Mouse (Mus musculus): ENCODE data around the gene Ms4a7.
"Not testable (repeated sequence)": the region's sequence is repeated elsewhere in the genome, so short reads cannot be mapped to it uniquely, and the experiment has no call there.

The Ms4a7 gene

DNA sequence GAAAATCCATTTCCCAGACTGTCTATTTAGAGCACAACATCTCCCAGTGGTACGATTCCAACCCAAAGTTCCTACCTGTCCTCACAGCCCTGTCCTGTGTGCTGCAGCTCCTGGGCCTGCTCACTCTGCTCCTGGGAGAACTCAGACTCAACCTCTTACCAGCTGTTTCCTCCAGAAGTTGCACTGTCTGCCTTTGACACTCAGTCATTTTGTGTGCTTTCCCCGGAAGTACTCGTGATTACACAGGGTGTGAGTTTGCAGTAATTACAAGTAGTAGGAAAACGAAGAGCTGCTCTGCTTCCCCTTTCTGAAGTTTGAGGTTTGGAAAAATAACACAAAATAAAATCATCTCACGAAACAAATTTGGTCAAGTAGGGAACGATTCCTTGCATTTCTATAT lies at the start of gene Ms4a7:
TSS of gene Ms4a7 (minus strand) at position 215 of the 400 bp plus-strand sequence.
- DNase-seq (ENCODE audit: low read depth, low spot score) = no peak

DNA sequence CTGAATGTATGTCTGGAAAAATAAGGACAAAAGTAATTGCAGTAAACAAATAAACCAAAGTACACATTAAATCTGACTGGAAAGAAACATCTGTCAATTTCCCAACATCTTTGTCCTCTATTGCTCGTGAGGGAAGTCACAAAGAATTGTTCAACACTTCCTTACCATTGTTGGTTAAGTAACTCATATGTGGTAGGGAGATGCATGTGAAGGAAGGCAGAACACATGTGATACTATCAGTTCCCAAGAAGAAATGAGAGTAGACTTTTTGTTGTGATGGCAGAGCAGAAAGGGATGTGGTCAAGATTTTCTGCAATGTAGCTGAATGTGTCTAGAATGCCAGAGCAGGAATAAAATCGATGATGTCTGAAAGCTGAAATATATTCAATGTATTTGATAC lies 40.5 kb upstream of the Ms4a7 start:
- no peak for DNase-seq (ENCODE audit: low read depth, low spot score)

DNA sequence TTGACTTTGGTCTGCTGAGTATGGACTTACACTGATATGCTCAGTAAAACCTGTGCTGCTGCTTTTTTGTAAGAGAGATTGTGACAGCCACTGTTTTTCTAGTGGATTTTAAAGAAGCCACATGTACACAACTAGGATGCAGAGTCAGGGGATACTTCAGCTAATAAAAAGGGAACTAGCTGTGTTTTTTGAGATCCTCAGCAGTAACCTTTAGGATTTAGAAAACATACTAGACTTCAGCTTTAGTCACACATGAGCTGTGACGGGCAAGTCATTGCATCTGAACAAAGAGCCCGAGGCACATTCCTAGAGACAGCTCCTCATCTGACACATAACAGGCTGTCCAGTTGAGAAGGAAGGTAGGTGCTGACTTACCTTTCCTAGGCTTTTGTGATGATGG lies 39.3 kb upstream of the Ms4a7 start, which contains the start of gene Ms4a4a:
TSS of gene Ms4a4a (plus strand) at position 251 of the 400 bp plus-strand sequence.
- no peak for DNase-seq (ENCODE audit: low read depth, low spot score)

DNA sequence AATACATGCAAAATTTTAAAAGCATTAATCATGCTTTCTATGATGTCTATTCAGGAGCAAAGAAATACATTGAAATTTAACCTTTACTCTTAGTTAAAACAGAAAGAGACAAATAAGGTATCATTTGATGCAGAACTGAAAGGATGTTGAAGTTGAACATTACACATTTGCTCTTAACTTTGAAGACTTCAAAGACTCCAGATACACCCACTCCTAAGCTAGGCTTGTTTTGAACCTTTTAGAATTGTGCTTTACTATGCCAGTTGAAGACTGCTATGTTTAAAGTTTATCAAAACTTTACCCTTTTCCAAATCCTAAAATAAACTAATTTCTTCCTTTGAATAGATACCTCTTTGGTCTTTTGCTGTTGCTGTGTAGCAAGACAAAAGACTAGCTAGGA lies 35.2 kb upstream of the Ms4a7 start:
- DNase-seq (ENCODE audit: low read depth, low spot score) = no peak

DNA sequence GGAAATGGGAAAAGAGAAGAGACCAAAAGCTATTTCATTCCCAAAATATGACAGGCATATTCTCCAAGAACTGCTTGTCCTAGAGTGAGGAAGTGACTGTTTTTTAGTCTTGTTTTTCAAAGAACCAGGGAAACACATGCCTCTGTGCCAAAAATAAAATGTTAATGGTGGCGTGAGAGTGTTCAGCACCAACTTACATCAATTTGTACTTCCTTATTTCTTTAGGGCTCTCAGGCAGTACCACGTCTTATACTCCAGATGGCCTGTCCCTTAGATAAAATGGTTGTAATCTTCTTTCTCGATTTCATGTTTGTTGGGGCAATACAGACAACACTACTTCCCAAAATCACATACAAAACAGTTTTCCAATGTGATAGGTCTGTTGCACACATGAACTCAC lies 32.4 kb upstream of the Ms4a7 start:
- DNase-seq (ENCODE audit: low read depth, low spot score) = no peak

DNA sequence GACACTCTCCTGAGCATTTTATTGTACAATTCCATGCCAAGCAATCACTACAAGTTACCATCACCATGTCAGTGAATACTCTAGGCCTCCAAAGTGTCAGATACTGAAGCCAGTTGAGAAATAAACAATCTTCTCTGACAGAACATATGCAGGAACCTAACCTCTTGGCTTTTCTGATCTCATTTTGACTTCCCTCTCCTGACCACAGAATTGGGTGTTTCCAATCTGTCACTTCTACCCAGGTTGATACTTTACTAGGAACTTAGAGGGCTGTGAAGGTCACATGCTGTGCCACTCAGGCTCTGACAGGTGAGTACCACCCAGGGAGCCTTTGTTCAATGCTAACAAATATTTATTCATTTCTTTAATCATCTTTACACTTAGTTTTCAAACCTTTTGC lies 26.1 kb upstream of the Ms4a7 start:
- no peak for DNase-seq (ENCODE audit: low read depth, low spot score)

DNA sequence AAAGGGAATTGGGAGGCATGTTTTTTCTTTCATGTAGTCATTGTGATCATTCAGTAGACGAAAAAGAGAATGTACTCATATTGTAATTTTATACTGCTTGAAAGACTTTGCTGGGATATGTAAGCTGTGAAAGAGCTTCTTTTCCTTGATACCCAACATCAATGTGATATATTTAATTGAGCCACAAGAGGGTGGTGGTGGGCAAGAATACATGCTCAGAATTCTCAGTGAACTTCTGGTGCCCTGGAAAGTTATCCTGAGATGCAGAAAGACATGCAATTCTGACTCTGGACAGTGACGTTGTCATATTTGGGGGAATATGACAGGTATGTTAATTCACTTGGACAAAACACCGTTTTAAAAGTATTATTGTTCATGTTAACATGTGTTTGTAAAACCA lies 24.2 kb upstream of the Ms4a7 start:
- DNase-seq (ENCODE audit: low read depth, low spot score) = peak; percentile 27

DNA sequence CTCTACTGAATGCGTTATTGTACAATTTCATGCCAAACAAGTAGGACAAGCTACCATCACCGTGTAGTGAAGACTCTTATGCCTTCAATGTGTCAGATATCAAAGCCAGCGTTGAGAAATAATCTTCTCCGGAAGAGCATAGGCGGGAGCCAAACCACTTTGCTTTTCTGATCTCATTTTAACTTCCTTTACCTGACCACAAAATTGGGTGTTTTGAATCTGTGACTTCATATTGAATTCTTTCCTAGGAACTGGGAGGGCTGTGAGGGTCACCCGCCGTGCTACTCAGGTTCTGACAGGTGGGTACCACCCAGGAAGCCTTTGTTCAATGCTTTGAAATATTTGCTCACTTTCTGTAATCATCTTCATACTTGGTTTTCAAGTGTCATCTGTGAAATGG lies 19.8 kb upstream of the Ms4a7 start:
- DNase-seq (ENCODE audit: low read depth, low spot score) = no peak

DNA sequence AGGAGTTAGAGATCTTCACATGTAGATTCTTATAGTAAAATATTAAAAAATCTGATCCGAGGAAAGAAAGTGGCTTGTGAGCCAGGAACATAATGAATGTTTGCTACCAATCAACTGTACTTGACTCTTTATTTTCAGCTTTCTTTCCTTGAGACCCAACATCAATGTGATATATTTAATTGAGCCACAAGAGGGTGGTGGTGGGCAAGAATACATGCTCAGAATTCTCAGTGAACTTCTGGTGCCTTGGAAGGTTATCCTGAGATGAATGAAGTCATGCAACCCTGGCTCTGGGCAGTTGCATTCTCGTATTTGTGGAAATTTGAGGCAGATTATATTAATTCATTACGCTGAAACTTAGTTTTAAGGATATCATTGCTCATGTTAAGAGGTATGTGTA lies 15.9 kb upstream of the Ms4a7 start:
- peak; percentile 23 for DNase-seq (ENCODE audit: low read depth, low spot score)

DNA sequence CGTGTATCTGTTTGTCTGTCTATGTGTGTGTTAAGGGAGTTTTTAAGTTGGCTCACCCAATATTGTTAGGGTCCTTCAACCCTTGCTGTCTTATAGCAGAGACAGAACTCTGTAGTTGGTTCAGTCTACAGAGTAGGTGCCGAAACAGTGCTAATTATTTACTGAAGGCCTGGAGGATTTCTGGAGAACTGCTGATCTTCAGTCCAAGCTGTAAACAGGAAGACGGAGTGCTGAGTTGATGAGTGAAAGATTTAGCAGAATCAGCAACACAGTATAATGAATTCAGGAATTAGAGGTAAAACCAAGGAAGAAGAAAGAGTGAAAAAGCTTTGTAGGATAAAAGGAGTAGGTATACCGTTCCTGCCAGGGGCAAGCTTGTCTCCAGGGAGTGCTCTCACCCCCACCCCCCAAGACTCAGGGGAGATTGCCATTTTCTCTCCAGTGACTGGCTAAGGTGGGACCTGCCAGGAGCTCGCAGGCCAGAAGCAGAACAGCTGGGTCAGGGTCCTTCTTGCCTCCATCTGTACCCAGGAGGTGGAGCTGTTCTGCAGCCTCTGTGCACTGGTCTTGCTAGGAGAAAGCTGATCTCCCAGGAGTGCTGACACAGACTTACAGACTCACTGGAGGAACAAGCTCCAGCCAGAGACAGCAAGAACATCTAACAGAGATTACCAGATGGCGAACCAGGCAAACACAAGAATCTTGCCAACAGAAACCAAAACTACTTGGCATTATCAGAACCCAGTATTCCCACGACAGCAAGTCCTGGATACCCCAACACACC lies 13.9 kb upstream of the Ms4a7 start:
- peak; percentile 7 for DNase-seq (ENCODE audit: low read depth, low spot score)

DNA sequence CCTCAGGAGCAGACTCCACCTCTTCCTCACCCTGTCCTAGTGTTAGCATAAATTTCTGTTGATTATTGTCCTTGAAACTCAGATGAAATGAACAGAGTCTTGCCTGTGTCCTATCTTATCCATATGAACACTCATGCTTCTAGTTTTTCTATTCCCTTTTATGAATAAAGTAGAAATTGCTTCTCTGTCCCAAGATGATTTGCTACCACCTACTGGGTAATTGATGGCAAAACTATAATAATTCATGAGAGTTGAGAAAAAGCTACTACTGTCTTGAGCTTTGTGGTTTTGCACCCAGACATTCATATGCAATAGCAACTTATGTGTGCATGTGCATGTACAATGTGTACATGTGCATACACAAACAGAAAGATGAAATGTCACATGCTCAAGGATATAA lies 8.0 kb upstream of the Ms4a7 start:
- no peak for DNase-seq (ENCODE audit: low read depth, low spot score)

DNA sequence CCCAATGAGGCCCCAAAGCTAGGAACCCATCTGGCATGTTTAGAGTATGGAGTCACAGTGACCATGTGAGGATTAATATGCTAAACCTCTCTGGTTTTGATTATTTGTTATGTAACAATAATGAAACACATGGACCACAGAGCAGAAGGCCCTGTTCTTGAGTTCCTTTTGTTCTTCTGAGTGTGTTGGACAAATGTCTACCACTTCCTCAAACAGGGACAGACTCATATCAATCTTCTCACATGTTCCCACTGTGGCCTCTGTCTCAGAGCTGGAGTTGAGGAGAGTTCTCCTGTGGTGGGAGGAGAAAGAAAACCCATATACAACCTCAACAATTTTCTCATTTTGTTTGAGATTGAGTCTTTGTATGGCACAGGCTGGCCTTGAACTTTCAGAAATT lies 7.2 kb upstream of the Ms4a7 start:
- no peak for DNase-seq (ENCODE audit: low read depth, low spot score)

DNA sequence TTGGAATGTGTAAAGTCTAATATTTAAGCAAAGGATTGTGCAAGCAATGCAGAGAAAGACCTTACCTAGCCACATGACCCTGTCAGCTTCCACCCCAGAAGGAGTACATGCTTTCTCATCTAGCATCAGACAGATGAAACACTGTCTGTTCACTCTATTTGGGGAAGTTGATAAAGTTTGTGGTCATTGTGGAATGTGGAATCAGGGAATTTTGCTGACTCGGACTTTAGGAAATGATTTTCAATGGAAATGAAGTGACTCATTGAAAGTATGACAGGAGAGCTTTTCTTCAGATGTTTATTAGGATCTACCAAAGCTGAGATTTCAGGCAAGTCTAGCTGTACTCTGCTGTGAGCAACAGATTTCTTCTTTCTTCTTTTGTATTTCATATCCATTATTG lies 14.8 kb downstream of the Ms4a7 start:
- peak; percentile 35 for DNase-seq (ENCODE audit: low read depth, low spot score)

DNA sequence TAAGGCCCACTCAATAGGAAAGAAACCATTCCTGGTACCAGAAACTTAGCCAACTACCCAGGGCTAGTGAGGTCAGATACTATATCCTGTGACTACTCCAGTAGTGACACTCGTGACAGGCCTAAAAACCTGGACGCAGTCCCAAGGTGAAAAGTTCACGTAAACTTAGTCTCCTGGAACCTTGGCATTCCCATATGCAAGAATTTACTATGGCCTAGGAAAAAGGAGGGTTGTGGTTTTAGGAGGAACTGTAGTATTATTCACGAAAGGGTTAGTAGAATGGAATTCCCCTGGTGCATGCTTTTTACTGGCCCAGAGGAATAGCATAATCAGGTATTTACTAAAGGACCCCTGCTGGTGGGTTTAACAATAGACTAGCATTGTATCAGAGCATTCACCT lies 19.2 kb downstream of the Ms4a7 start:
- no peak for DNase-seq (ENCODE audit: low read depth, low spot score)

DNA sequence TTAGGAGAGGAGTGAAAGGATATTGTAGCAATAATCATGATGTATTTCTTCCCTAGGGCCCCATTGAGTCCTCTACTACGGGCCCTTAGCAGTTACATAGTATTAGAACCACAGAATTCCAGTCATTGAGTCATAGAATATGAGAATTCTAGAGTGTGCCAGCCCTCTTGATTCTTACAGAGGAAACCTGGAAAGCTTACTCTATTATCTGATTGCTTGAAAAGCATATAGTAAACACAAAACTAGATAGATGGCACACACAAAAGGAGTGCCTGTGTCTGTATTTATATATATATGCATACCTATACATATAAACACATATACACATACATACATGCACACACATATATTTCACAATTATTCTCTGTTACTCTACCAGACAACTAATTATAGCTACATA lies 21.6 kb downstream of the Ms4a7 start, which contains the start of gene Ms4a14:
TSS of gene Ms4a14 (minus strand) at position 101 of the 400 bp plus-strand sequence.
- DNase-seq (ENCODE audit: low read depth, low spot score) = no peak

DNA sequence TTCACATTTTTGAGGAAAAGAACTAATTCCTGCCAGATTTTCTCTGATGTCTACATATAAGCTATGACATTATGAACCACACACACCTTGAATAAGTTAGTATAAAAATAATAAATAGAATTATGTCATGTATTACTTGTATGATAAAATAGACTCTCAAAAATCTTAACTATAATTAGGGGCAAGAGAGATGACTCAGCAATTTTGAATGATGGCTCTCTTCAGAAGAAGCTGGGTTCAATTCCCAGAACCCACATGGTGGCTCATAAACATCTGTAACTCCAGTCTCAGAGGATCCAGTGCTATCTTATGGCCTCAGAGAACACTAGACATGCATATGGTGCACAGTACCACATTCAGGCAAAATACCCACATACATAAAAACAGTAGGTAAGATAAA lies 27.1 kb downstream of the Ms4a7 start:
- no peak for DNase-seq (ENCODE audit: low read depth, low spot score)

DNA sequence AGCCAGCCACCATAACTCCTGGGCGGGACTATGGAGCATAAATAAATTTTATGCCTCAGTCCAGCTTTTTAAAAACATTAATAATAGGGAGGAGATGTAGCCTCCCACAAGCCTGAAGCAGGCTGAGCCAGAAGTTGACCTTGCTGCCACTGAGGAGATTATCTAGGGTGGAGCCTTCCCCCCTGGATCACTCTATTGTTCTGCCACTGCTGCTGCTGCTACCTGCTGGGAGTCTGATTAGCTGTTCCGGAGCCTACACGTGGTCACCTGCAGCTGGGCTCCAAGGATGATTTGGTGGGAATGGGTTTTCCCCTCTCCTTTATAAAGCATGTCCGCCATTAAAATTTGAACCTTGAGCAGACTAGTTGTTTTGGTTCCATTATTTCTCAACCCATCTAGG lies 36.4 kb downstream of the Ms4a7 start:
- not testable (repeated sequence) for DNase-seq (ENCODE audit: low read depth, low spot score)

DNA sequence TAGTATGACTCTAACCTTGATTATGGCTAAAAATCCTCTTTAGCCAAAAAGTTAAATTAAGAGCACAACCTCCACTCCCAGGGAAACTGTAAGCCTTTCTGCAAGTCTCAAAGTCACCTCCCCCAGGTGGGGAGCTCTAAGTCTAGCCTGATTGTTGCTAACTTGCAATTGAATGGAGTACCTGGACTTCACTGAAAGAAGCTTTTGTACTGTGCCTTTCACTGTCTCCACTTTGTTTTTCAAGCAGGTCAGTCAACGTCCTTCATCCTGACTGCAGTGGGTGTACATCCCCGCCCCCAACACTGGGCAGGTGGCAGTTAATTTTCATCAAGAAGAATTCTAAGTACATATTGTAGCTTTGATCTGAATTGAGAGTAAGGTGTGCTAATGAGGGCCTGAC lies 37.0 kb downstream of the Ms4a7 start:
- no peak for DNase-seq (ENCODE audit: low read depth, low spot score)

DNA sequence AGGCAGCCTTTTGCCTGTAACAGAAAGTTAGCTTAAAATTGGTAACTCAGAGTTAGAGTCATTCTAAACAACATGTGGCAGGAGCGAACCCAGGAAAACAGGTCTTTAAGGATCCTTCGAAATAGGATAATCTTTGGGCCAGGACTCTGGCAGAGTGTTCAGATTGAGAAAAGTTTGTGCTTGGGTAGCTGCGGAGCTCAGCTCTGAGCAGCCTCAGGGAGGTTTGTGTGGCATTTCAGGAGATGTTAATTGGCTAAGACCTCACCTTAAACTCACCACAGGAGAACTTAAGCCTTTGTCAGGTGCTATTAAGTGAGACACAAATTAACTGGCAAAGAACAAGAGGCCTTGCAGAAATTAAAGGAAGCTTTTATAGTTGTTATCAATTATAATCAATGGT lies 42.3 kb downstream of the Ms4a7 start:
- not testable (repeated sequence) for DNase-seq (ENCODE audit: low read depth, low spot score)

DNA sequence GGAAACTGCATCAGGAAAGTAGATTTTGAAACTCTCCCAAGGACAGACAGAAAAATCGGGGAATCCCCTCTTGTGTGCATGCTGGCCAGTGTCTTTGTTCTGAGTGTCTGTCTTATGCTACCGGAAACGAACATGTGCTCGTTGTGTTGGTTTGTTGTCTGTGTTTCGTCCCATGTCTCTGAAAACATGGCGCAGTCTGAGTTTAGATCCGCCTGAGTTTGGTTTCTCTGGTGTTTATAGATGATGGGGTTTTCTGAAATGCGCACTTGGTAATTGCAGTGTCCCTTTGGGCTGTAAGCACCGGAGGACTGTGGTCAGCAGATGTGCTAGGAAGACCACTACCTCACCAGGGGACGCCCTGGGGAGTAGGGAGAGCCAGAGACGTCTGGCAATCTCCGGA lies 43.0 kb downstream of the Ms4a7 start:
- no peak for DNase-seq (ENCODE audit: low read depth, low spot score)

DNA sequence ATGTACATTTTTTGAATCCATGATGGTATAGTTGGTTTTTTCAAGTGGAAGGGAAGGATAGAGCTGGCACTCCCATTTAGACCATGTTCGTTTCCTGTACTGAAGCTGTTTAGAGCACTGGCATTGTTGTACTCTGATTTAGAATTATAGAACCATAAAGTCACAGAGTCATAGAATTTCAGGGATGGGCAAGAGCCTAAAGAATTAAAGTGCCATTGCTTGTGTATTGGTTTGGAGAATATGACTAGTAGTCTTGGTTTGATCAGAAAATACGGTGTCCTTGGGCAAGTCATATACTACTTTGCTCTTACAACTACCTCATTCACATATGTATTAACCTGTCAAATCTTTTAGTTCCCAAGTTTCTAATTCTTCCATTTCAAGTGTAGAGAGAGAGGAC lies 52.2 kb downstream of the Ms4a7 start, which contains the start of gene Ms4a5:
TSS of gene Ms4a5 (minus strand) at position 101 of the 400 bp plus-strand sequence.
- no peak for DNase-seq (ENCODE audit: low read depth, low spot score)

DNA sequence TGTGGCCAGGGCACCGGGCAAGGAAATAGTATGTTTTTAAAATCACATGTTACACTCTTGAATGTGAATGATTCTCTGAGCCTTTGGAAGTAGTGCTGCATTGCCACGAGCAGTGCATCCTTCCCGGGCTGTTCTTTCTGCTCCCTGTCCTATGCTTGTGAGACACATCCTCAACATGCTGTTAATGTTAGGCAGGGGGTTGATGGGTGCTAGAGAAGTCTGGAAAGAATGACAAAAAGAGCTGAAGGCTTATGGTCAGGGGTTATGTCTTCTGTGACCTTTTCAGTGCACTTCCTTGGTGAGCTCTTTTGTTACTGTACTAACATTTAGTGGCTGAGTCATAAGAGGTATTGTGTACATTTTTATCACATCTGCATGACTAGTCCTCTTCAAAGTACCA lies 55.7 kb downstream of the Ms4a7 start:
- DNase-seq (ENCODE audit: low read depth, low spot score) = no peak

DNA sequence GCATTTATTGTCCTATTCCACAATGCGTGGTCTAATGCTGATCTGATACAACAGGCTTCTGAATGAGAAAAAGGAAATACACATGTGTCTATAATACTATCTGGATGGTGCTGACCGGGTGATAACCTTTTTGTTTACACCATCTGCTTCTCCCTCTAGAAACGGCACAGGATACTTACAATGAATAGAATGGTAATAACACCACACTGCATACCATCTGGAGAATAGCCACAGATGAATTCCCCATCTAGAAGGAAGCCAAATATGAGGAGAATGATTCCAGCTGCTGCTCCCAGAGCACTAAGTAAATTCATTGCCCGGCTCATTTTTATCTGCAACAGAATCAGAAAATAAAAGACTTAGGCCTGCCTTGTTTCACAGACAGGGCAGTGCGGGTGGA lies 59.5 kb downstream of the Ms4a7 start:
- no peak for DNase-seq (ENCODE audit: low read depth, low spot score)
